Mouse (Mus musculus) C2C12 (cell line): Measurements from ENCODE around the gene Gdf15. TPM values are rescaled to one million over a fixed set of nuclear protein-coding genes. Genes with fewer than 3 reads are reported as not detected.

ENCODE experiments used
- H3K27me3 ChIP-seq: one replicate; pipeline ENCODE4 v1.6.1; 2011; ENCODE audit not compliant: control insufficient read depth, insufficient read depth, insufficient read length
- H3K36me3 ChIP-seq: one replicate; pipeline ENCODE4 v1.6.1; 2011; ENCODE audit not compliant: control insufficient read depth, insufficient read depth
- H3K4me3 ChIP-seq: one replicate; pipeline ENCODE4 v1.5.1; 2011; ENCODE audit warnings: mild to moderate bottlenecking, control low read depth; ENCODE audit not compliant: poor library complexity, insufficient read depth, severe bottlenecking
- H3K79me2 ChIP-seq: one replicate; pipeline ENCODE4 v1.6.1; 2011; ENCODE audit not compliant: control insufficient read depth, insufficient read depth
- H3K79me3 ChIP-seq: one replicate; pipeline ENCODE4 v1.6.1; 2011; ENCODE audit warnings: low read depth, control low read depth
- H3ac ChIP-seq: one replicate; pipeline ENCODE3; 2011; ENCODE audit warnings: low read depth; ENCODE audit not compliant: control insufficient read depth, insufficient read length
- CEBPB ChIP-seq: IDR thresholded peaks from one replicate; pipeline ENCODE4 v1.6.1; 2011; ENCODE audit warnings: low read depth, mild to moderate bottlenecking, control low read depth, moderate library complexity
- CTCF ChIP-seq: IDR thresholded peaks from one replicate; pipeline ENCODE4 v1.5.1; 2011; ENCODE audit not compliant: control insufficient read depth, insufficient read depth, insufficient read length
- FOSL1 ChIP-seq: IDR thresholded peaks from one replicate; pipeline ENCODE4 v1.8.0; 2011; ENCODE audit warnings: mild to moderate bottlenecking, low read length; ENCODE audit not compliant: poor library complexity, insufficient read depth, severe bottlenecking
- MAX ChIP-seq: IDR thresholded peaks from one replicate; pipeline ENCODE4 v1.6.1; 2011; ENCODE audit warnings: mild to moderate bottlenecking, control low read depth
- MYOD1 ChIP-seq: IDR thresholded peaks from one replicate; pipeline ENCODE4 v1.6.1; 2011; ENCODE audit warnings: low read depth; ENCODE audit not compliant: control insufficient read depth, insufficient read length
- MYOG ChIP-seq: IDR thresholded peaks from one replicate; pipeline ENCODE4 v1.6.1; 2011; ENCODE audit not compliant: control insufficient read depth, insufficient read length; ENCODE audit errors: extremely low read depth
- USF1 ChIP-seq: IDR thresholded peaks from one replicate; pipeline ENCODE4 v1.6.1; 2011; ENCODE audit warnings: low read depth, mild to moderate bottlenecking, control low read depth, moderate library complexity
- polyA plus RNA-seq: library from polyadenylated mRNA; unstranded; fragments of >200 nt; fragmentation: generic; extraction: Trizol; gene quantifications from one replicate; pipeline ENCODE4 v1.2.1, GENCODE M21; 2012; ENCODE audit warnings: missing spikeins

Gene Gdf15
- polyA plus RNA-seq, 1 experiment: 20.9 TPM

- Histone ChIP-seq H3K27me3 (no peaks in the 10 kb centered on the region), H3K79me3 (peaks cover 15% of the 10 kb centered on the region), H3K4me3 (no peak overlapping the region)
These were observed 30.0 kb downstream of the Gdf15 start for GRCm38 (mm10) chr8:70602139-70602811.

DNA sequence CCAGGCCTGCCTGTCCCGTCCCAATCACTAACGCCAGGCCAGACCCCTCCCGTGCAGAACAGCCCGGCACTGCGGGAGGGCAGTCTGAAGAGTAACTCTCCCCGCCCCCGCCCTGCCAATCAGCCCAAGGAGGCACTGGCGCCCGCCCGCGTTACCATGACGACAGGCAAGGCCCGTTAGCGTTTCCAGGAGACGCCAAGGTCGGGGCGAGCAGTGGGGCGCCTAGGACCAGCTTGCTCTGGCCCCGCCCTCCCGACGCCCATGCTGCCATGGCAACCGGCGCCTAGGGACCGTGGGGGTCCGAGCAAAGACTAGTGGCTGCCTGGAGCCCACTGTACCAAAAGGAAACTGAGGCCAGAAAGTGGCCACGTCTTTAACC is 31.0 kb downstream of the Gdf15 start:
- peaks cover 34% of the 10 kb centered on the region for H3K36me3 ChIP-seq

More at GRCm38 (mm10) chr8:70602139-70602811, 30.0 kb downstream of the Gdf15 start:
- Histone ChIP-seq H3K79me2 (peaks cover 35% of the 10 kb centered on the region), H3ac (no peak overlapping the region), H3K36me3 (peaks cover 24% of the 10 kb centered on the region)
- TF ChIP-seq CEBPB (no peak), MYOG (no peak), MYOD1 (no peak), MAX (no peak), CTCF (no peak), FOSL1 (no peak), USF1 (no peak)

GRCm38 (mm10) chr8:70600473-70601270 is 31.6 kb downstream of the Gdf15 start:
- peaks cover 5% of the 10 kb centered on the region for H3K79me3 ChIP-seq
- H3ac ChIP-seq: no peak overlapping the region
- H3K79me2 ChIP-seq: peaks cover 19% of the 10 kb centered on the region
- H3K4me3 ChIP-seq: no peak overlapping the region
- TF ChIP-seq MYOG (no peak), CEBPB (no peak), USF1 (no peak), MYOD1 (no peak), CTCF (no peak), FOSL1 (no peak)
- H3K27me3 ChIP-seq: no peaks in the 10 kb centered on the region
- H3K36me3 ChIP-seq: peaks cover 39% of the 10 kb centered on the region

More for the DNA sequence above, 31.0 kb downstream of the Gdf15 start:
- peaks cover 8% of the 10 kb centered on the region for H3K79me3 ChIP-seq
- TF ChIP-seq MYOG: no peak
- no peak for TF ChIP-seq USF1
- TF ChIP-seq FOSL1: no peak
- no peak for TF ChIP-seq MYOD1
- no peaks in the 10 kb centered on the region for H3K27me3 ChIP-seq
- H3K4me3 ChIP-seq: no peak overlapping the region
- peaks cover 24% of the 10 kb centered on the region for H3K79me2 ChIP-seq
- no peak overlapping the region for H3ac ChIP-seq

GRCm38 (mm10) chr8:70599507-70600290 is 32.6 kb downstream of the Gdf15 start:
- peaks cover 9% of the 10 kb centered on the region for H3K79me2 ChIP-seq
- H3ac ChIP-seq: no peak overlapping the region
- TF ChIP-seq CEBPB (no peak), CTCF (no peak), MAX (no peak), FOSL1 (no peak), MYOD1 (no peak), USF1 (no peak), MYOG (no peak)
- no peak overlapping the region for H3K4me3 ChIP-seq
- H3K27me3 ChIP-seq: no peaks in the 10 kb centered on the region
- peaks cover 46% of the 10 kb centered on the region for H3K36me3 ChIP-seq
- H3K79me3 ChIP-seq: peaks cover 5% of the 10 kb centered on the region

DNA sequence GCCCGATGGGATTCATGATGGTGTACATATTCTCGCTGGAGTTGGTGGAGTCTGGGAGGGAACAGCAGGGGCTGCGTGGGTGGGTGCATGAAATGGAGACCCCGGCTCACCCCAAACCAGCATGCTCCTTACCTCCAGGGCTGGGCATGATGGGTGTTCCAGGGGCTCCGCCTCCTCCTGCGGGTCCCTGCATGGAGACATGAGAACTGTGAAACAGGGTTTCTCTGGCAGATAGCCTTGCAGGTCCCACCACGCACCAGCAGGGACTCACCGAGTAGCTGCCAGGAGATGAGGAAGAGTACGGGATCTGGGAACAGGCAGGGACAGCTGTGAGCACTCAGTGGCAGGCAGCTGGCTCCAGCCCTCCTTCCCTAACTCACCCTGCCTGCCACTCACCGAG is 33.5 kb downstream of the Gdf15 start:
- Histone ChIP-seq H3K27me3 (no peaks in the 10 kb centered on the region), H3K4me3 (no peak overlapping the region), H3K36me3 (peaks cover 46% of the 10 kb centered on the region), H3K79me3 (peaks cover 5% of the 10 kb centered on the region), H3K79me2 (no peaks in the 10 kb centered on the region), H3ac (no peak overlapping the region)
- TF ChIP-seq MAX: no peak
- no peak for TF ChIP-seq MYOG
- TF ChIP-seq MYOD1: no peak
- TF ChIP-seq CEBPB: no peak
- TF ChIP-seq FOSL1: no peak
- no peak for TF ChIP-seq CTCF
- TF ChIP-seq USF1: no peak
